Mouse (Mus musculus): ENCODE results near the gene Agap1.
A peak's percentile ranks its signal among the peaks of the same experiment; 100 is the strongest.

The Agap1 gene

DNA sequence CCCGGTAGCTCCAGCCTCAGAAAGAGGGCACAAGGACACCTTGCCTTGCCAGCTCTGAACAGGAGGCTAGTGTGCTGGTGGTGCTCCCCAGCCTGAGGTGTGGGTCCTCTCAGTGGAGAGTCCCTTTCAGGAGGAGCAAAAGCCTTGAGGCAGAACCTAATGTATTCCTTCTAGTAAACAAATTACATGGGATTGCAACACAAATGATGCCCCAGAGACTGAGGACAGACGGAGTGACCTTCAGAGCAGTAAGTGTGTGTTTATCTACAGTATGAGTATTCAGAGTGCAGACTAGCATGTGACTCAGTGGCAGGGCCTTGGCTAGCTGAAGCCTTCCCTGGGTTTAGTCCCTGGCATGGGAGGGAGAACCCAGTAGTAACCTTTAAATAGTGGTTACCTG lies 165.4 kb downstream of the Agap1 start:
- DNase-seq: no peak

DNA sequence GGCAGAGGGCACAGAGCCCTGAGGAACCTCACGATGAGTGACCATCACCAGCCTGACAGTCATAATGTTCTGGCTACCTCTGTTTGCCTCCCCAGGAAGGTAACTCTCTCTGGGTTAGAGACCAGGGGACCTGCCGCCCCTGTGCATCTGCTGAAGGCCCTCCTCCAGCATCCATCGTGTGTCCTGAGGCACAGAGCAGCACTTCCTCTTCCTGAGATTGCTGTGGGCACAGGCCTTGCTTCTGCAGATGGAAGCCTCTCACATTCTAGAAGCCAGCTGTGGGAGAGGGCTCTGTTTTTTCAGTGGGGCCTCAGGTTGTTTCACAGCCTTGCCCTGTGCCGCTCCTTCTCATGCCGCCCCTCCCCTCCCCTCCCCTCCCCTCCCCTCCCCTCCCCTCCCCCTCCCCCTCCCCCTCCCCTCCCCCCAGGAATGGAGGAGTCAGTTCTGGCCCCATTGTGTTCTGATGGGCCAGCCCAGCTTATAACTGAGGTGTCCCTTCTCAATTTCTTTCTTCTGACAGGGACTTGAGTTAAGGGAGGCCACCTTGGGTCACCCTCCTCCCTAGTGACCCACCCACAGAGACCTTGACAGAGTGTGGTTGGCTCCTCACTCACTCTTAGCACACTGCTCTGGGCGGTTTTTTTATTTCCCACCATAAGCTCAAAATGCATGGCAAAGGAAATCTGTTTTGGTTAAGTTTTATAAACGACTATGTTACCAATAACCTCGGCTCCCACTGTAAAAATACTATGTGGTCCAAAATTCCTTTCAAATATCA lies 166.6 kb downstream of the Agap1 start:
- DNase-seq: no peak

DNA sequence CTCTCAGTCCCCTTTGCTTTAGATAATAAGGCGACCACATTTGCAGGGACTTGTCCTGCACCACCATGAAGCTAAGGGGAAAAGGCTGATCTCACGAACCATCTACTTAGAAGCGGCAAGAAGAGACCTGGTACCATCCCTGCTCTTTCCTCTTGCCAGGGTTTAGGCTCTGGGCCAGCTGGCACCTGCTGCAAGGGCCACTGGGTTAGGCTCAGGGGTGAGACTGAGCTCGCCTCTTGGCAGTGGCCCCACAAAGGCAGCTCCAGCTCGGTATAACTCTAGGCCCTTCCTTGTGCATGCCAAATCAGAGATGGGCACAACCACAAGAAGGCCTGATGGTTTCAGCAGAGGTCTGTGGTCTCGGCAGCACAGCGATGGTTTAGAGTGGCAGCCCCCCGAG lies 167.3 kb downstream of the Agap1 start:
- DNase-seq: peak; percentile 77 to 83

DNA sequence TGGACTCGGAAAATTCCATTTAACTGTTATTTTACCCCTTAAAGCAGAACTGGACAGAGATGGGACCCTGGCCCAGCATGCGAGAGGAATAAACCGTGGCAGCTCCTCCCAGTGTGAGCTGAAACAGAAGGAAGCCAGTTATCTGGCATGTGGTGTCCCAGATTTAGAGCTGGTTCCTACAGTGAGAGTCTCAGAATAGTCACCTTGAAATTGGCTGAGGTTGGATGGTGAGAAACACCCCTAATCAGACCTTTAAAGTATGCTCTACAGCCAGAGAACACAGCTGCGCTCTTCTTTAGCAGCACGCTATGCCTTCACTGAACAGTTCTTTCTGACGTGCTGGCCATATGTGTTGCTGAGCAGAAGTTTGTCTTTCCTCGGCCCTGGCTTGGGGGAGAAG lies 168.2 kb downstream of the Agap1 start:
- peak; percentile 57 to 66 for DNase-seq

DNA sequence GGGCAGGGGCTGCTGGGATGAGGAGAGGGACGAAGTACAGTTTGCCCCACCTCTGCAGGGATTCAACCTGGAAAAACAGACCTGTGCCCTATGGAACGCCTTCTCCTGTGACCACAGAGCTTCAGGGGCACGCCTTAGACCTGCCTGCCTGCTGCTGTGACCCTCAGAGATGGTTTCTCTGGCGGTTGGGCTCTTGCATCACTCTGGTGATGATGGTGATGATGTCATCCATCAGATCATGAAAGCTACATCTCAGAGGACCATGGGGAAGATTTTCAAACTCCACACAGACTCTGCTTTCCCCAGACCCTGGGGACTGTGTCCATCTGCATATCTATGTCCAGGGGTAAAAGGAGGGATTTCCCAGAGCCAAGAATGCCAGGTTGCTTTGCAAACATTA lies 170.7 kb downstream of the Agap1 start:
- DNase-seq: no peak

DNA sequence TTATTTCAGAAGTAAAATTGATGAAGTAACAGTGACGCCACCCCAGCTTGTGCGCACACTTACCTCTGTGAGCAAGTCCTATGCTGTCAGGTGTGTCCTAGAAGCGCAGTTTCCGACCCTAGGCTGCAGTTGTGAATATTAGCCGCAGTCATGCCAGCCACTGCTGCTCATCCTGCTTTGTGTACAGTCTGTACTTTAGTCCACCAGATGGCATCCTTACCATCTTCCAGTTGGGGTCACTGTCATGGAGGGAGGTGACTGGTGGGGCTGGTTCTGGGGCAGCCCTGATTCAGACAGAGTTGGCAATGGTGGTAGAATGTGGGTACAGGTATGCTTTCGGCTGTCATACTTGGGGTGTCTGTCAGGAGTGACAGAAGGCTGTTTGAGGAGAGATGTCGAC lies 171.4 kb downstream of the Agap1 start:
- DNase-seq: no peak

DNA sequence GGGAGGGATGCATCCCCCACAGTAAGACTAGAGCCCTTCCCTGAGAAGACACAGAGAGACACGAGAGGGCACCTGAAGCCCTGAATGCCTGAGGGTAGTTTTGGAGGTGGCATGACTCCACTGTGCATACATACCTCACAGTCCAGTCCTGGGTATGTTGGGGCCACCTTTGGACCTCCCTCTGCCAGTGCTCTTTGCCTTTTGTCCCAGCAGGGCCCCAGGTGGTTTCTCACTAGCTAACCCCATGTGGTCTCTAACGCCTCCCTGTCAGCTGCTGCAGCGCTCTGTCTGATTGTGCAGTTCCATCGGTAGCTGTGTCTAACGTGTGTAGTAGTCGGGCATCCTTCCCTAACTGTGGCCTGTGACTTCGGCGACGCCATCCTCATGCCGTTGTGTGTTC lies 172.3 kb downstream of the Agap1 start:
- DNase-seq: no peak

DNA sequence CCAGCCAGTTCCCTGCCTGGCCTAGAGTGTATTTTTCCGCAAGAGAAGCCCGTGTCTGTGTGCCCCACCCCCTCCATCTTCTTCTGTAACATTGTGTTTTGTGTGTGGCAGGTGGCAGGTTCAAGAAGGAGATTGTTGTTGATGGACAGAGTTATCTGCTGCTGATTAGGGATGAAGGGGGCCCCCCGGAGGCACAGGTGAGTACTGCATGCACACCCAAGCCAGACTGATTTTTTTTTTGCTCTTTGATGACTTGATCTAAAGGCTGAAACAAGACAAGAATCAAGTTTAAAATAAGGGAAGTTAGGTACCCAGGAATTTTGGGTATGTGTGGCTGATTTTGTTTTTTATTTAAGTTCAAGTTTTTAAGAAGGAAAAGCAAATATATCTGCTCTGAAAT lies 173.0 kb downstream of the Agap1 start:
- DNase-seq: peak; percentile 82 to 85

DNA sequence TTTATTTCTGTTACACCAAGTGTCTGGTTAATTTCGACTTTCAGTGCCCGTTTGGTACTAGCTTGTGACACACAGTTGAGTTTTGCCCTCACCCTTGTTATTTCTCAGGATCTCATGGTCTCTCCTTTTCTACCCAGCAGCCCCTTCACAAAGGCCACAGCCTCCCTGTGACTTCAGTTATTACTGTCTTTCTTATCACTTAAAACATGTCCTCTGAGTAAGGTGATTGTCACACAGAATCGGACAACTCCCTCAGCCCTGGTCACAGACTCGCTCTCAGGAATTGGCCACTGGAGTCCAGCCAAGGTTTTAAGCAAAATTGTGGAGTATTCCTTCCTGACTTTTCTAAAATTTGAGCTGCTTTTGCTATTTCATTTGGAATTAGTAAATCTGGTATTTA lies 176.2 kb downstream of the Agap1 start:
- no peak for DNase-seq

DNA sequence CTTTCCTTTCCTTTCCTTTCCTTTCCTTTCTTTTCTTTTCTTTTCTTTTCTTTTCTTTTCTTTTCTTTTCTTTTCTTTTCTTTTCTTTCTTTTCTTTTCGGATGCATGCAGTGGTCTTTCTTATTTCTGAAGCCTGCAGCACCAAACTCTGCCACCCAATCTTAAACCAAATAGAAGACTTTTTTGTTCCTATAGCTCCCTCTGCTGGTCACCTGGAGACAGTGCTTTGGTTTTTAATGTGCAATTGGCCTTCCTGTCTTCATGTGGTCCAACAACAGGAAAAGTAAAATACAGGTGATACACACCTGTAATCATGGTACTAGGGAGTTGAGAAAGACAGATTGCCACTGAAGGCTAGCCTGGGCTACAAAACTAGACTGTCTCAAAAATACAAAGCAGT lies 177.1 kb downstream of the Agap1 start:
- DNase-seq: peak in 1 of 2 experiments; percentile 53

DNA sequence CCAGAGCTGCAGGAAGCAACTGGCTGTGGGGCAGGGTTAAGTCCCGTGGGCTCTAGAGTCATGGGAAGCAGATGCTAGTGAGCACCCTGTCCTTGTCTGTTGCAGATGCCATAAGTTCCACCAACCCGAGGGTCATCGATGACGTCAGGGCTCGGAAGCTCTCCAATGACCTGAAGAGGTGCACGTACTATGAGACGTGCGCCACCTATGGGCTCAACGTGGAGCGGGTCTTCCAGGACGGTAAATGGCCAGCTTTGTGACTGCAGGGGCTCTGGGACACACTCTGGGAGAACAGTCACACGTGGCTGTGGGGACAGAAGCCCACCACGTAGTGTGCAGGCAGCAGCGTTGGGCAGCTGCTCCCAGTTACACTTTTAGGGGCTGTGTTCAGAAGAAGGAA lies 179.4 kb downstream of the Agap1 start:
- DNase-seq: no peak

DNA sequence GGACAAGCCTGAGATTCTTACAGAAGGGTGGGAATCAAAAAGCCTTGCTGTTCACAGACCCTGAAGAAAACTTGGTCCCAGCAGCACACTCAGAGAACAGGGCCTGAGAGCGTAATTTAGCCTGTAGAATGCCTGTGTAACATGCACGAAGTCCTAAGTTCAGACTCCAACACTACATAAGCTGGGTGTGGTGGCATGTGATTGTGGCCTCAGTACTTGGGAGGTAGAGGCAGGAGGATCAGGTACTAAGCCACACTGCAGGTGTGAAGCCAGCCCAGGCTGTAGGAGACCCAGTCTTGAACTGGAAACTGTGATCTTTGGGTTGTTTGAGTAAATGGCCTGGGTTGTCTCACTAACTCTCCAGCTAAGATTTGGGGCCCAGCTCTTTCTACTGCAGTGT lies 180.5 kb downstream of the Agap1 start:
- no peak for DNase-seq

DNA sequence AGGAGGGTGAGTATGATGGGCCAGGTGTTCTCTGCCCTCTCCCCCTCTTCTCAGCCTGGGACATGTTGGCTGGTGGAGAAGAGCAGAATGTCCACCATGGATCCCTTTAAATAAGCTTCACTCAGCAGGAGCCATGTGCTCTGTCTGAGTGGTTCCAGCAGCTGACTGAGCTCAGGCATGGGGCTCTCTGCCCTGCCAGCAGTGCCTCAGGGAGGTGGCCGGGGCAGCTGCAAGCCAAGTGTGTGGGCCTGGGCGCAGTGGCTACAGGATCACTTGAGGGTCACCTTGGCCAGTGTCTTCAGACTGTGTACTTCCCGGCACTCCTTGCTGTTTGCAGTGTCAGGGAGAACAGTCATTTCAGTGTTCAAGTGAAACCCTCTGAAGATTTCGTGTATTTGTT lies 183.1 kb downstream of the Agap1 start:
- DNase-seq: no peak

DNA sequence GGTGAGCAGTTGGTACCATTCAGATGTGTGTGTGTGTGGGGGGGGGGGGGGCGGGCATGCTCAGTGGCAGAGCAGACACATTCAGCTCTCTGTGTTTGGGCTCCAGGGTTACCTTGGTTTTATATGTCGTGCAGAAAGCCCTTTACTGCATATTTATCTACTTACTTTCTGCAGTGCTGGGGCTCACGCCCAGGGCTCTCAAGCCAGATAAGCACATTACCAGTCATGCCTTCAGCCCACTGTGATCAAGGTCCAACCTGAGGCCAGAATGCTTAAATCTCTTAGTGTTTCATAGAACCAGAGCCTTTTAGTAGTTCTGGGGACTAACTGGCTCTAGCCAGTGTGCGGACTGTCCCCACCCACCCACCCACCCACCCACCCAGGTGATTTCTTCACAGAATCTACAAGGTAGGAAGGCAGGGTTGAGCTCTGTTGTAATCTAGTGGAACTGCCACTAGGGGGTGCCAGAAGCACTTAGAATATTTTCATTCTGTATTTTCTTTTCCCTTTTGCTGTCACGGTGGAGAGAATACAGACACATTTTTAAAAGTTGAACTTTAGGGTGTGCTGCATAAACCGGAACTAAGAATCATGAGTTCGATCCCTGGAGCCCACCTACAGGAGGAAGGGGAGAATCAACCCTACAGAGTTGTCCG lies 189.0 kb downstream of the Agap1 start:
- peak; percentile 52 to 67 for DNase-seq

DNA sequence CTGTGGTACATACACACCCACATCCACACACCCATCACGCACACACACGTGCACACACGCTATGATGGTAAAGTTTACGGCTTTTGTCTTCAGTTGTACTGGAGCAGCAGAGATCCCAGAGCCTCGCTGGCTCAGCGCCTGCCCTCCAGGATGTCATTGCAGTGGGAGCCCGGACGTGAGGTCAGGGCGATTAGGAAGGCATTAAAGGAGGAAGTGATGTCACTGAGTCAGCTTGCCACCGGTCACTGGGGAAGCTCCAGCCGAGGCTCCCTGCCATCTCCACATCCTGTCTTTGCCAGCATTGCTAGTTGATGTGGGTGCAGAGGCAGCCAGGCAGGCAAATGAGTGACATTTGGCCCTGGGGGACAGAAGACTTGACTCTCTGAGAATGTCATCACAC lies 189.5 kb downstream of the Agap1 start:
- DNase-seq: no peak

DNA sequence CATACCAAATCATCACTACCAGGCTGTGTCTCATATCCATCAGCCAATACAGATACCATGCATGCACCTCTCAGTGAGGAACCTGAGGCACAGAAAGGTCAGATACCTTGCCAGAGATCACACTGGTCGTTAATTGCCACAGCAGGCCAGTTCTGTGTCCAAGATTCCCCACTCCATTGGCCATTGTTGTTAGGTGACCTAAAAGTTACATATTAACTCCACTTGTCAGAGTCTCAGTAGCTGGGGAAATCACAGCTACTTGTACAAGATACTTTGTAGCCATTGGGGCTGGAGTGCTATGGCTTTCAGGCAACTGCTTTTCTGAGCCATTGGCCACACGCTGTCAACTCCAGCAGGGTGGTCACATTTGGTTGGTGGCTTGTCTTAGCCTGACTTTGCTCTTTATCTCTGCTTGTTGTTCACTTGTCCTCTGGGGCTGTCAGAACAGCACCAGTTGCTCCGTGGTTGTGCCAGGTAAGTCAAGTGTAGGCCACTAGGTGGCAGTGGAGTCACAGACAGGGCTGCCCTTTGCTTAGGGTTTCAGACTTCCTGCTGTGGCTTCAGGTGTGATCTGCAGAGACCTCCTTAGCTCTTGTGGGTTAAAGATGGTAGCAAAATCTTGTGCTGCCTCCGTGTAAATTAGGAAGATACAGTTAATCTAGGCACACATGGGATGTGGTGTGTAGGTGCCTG lies 191.9 kb downstream of the Agap1 start:
- peak; percentile 73 to 78 for DNase-seq

DNA sequence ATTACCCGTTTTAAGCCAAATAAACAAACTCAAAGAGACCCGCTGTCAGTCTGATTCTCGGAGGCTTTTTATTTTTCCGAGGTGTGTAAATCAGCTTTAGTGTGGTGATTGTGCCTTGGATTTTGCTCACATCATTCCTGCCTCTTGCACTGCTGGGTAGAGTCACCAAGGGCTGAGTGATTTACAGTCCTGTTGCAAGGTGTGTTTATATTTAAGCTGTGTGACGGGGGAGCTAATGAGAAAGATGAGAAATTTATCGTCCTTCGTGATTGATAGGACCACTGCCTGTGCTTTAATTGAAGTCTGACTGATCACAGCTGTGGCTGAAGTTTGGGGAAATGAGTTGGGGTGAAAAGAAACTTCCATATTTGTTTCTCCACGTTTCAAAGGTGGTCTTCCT lies 192.9 kb downstream of the Agap1 start:
- no peak for DNase-seq

DNA sequence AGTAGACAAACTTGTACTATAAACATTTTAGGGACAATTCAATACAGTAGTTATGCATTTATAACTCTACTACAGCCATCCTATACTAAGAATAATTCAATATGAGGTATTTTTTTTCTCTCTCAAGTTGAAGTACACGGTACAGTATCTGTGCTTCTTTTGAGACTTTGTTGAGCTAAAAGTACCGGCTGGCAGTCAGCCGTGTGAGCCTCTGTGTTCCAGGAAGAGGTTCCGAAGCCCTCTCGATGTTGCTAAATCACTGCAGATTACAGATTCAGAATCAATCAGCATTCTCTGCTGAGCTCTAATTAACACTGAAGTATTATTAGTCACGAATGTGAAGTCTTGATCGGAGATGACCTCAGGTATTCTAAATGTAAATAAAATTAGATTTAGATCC lies 196.0 kb downstream of the Agap1 start:
- DNase-seq: no peak

DNA sequence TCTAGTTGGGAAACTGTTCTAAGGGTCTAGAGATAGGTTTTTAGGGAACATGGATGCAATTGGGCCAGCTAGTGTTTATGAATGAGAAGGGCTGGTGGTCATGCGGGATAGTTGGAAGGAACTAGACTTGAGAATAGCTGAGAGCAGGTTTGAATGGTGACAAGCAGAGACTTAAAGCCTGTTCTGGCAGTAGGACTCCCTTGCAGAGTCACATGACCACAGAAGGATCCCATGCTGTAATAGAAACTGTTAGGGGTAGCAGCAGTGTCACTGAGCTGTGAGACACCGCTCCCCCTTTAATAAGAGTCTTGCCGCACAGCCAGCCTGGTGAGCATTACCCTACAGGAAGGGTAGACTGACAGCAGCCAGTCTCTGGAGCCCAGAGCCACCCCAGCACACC lies 201.6 kb downstream of the Agap1 start:
- DNase-seq: no peak

DNA sequence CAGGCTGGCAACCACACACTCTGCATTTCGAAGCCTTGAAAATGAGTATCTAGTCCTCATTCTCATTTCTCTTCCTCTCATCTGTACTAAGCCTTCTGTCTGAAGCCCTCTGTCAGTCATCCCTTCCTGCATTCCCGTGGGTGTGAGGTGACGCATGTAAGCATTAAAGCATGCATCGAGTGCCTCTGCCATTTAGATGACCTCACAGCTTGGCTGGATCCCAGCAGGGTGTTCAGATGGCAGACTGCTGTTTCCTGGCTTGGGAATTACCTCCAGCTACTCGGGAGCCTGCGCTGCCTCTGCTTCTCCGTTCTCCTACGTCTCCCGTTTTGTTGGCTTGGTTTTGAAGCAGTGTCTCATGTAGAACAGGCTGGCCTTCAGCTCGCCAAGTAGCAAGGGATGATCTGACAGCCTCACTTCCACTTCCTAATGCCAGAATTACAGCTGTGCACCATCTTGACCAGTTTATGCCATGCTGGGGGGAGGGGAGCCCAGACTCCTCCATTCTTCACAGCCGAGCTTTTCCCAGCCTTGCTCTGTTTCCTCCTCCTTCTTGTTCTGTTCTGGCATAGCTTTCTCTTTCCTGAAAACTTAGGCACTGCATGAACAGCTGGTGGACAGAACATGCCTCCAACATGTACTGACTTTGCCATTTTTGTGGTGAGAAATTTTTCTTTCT lies 202.2 kb downstream of the Agap1 start:
- DNase-seq: peak; percentile 53 to 55

DNA sequence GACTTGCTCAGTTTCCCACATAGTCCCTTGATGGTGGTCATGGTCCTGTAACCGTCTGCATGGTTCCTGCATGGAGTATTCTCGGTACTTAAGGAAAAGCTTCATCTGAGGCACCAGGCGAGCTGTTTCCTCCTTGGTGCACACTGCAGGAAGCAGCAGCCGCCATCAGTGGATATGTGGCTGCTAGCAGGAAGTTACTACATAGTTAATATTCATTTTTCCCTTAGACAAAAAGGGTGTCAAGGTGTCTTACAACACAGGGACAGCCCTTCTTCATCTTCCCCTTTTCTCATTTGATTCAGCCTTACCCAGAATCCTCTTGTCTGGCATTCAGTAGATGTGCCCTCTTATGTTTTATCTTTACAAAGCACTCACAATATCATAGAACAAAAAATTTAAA lies 206.2 kb downstream of the Agap1 start:
- no peak for DNase-seq

DNA sequence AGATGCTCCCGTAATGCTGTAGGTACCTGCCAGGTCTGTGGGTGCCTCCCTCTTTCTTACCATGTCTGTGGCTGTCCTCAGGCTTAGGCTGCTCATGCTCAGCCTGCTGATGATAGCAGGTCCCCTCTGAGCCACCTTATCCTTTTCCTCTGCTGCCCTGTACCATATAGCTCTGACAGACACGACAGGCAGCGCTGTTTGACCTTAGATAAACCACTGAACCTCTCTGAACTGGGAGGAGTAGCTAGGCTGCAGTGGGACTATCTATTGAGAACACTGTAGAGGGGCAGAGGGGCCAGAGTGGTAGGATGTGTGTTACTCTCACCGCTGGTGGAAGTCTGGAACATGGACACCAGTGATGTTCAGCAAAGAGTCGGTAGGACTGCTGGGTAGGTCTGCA lies 211.5 kb downstream of the Agap1 start:
- DNase-seq: no peak

DNA sequence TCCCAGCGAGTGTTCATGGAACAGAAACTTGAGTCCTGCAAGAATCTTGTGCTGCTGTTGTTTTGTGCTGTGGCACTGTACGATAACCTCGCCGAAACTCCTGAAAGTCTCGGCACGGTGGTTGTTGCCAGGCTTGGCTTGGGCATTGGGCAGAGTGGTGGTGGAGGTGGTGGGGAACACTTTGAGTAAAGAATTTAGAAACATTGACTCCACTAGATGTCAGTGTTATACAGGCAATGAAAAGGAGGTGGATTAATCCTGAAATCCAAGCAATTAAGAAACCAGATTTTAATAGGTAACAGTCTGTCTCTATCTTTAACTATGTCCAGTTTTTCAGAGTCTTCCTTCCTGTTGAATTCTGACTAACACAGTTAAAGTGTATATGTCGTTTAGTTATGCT lies 212.8 kb downstream of the Agap1 start:
- DNase-seq: no peak

DNA sequence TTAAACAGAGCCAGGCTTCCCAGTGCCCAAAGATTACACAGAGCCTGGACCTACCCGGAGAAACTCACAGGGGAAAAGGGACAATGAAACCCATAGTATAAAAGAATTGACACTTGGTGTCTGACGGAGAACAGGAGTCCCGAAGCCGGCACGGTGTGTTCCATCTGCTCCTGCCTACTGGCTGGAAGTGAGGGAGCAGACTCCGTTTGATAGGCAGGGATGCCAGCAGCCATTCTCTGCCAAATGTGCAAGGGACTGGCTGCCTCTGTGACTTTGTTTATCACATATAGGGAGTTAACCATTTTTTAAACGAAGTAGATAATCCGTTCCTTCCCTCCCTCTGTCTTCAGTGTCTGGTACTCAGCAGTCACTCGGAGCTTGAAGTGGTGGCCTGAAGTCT lies 214.0 kb downstream of the Agap1 start:
- peak; percentile 68 to 73 for DNase-seq

Data from cerebellum, postnatal 36 days (tissue).